ENCODE assay signal across 12 mouse cellular contexts in genomic region chr15:6861617-6862016, GRCm38 (mm10). TPM values are rescaled to one million over a fixed set of nuclear protein-coding genes. Genes with fewer than 3 reads are reported as not detected.
DNase-seq lines count a peak whose midpoint lies in the region; ATAC-seq and TF ChIP-seq lines count a peak whose summit lies in the region.
"Had no signal": no experiment of that assay in that cellular context is flagged by ENCODE, and none has a peak within 500 bp of the region (broad histone marks: within the 10 kb centered on the region; RNA-seq: fewer than 3 reads in every experiment).

No protein-coding gene starts in this region.

- no peaks in the 10 kb centered on the region for H3K36me3 ChIP-seq in kidney, adult 2 months (ENCODE audit: control insufficient read depth, insufficient read depth, low read length)
- no peaks in the 10 kb centered on the region for H3K36me3 ChIP-seq in heart, embryonic 13.5 days
- no peaks in the 10 kb centered on the region for H3K36me3 ChIP-seq in lung, embryonic 16.5 days (ENCODE audit: control insufficient read depth, insufficient read depth, low read length)
- H3K36me3 ChIP-seq in neural tube, embryonic 15.5 days = no peaks in the 10 kb centered on the region
- H3K36me3 ChIP-seq: hindbrain, embryonic 13.5 days; stomach, embryonic 15.5 days had no signal

- H3K27ac ChIP-seq in kidney, adult 2 months (ENCODE audit: insufficient read depth, low read depth, low read length) = no peak overlapping the region
- H3K27ac ChIP-seq in embryonic fibroblast, embryonic 13.5 days (ENCODE audit: insufficient read depth, low read length) = peak overlapping the region; percentile 74
- peak overlapping the region; percentile 94 for H3K27ac ChIP-seq in heart, embryonic 13.5 days (replicated peaks)
- peak overlapping the region; percentile 79 for H3K27ac ChIP-seq in lung, embryonic 16.5 days (ENCODE audit: low read length)
- no peak overlapping the region for H3K27ac ChIP-seq in neural tube, embryonic 15.5 days (replicated peaks)
- H3K27ac ChIP-seq: hindbrain, embryonic 13.5 days; liver, embryonic 14.5 days; stomach, embryonic 15.5 days had no signal

- no peak for TF ChIP-seq POLR2A in kidney, adult 2 months (IDR thresholded peaks at IDR 0.05; ENCODE audit: low read depth, low read length)
- no peak for TF ChIP-seq POLR2A in embryonic fibroblast, embryonic 13.5 days (IDR thresholded peaks at IDR 0.05; ENCODE audit: low read depth, low read length)

- H3K4me2 ChIP-seq in heart, embryonic 13.5 days = peak overlapping the region; percentile 61
- no peak overlapping the region for H3K4me2 ChIP-seq in lung, embryonic 16.5 days (ENCODE audit: low read depth, low read length)
- H3K4me2 ChIP-seq in neural tube, embryonic 15.5 days = no peak overlapping the region
- H3K4me2 ChIP-seq: hindbrain, embryonic 13.5 days; stomach, embryonic 15.5 days had no signal

- no peaks in the 10 kb centered on the region for H3K4me1 ChIP-seq in kidney, adult 2 months (ENCODE audit: control insufficient read depth, insufficient read depth, low read length)
- H3K4me1 ChIP-seq in embryonic fibroblast, embryonic 13.5 days (ENCODE audit: control insufficient read depth, insufficient read depth, low read length) = peaks cover 9% of the 10 kb centered on the region
- peaks cover 30% of the 10 kb centered on the region for H3K4me1 ChIP-seq in heart, embryonic 13.5 days
- H3K4me1 ChIP-seq in lung, embryonic 16.5 days (replicated peaks; ENCODE audit: control insufficient read depth, insufficient read depth, low read length) = no peaks in the 10 kb centered on the region; the same call in 1 of the 2 replicates
- H3K4me1 ChIP-seq in neural tube, embryonic 15.5 days = no peaks in the 10 kb centered on the region
- H3K4me1 ChIP-seq: hindbrain, embryonic 13.5 days; stomach, embryonic 15.5 days had no signal

- ATAC-seq in heart, embryonic 13.5 days (ENCODE audit: extremely low read depth, insufficient number of reproducible peaks, low FRiP score, low TSS enrichment) = peak; percentile 78
- ATAC-seq in lung, embryonic 16.5 days (ENCODE audit: low read depth) = peak; percentile 92
- no peak for ATAC-seq in neural tube, embryonic 15.5 days (ENCODE audit: low FRiP score)

- DNase-seq in kidney, adult 2 months = peak; percentile 36
- DNase-seq in kidney, adult 11 months = no peak
- no peak for DNase-seq in ovary, postnatal 14 days (ENCODE audit: low spot score)
- DNase-seq in right cerebral cortex, postnatal 25 days = no peak
- DNase-seq: cerebellum, adult 8-10 months had no signal

- H3K27me3 ChIP-seq in kidney, adult 2 months (replicated peaks; ENCODE audit: control insufficient read depth, insufficient read depth, low read length) = no peaks in the 10 kb centered on the region
- H3K27me3 ChIP-seq in heart, embryonic 13.5 days (replicated peaks) = no peaks in the 10 kb centered on the region
- no peaks in the 10 kb centered on the region for H3K27me3 ChIP-seq in lung, embryonic 16.5 days (ENCODE audit: control insufficient read depth, insufficient read depth, low read depth, low read length)
- no peaks in the 10 kb centered on the region for H3K27me3 ChIP-seq in neural tube, embryonic 15.5 days (replicated peaks)
- H3K27me3 ChIP-seq: hindbrain, embryonic 13.5 days; stomach, embryonic 15.5 days had no signal

- no peak overlapping the region for H3K4me3 ChIP-seq in kidney, adult 2 months (ENCODE audit: insufficient read depth, low read depth, low read length)
- no peak overlapping the region for H3K4me3 ChIP-seq in embryonic fibroblast, embryonic 13.5 days (ENCODE audit: insufficient read depth, low read length)
- H3K4me3 ChIP-seq in heart, embryonic 13.5 days = peak overlapping the region; percentile 37
- no peak overlapping the region for H3K4me3 ChIP-seq in lung, embryonic 16.5 days (ENCODE audit: low read length)
- H3K4me3 ChIP-seq in neural tube, embryonic 15.5 days (replicated peaks) = no peak overlapping the region
- H3K4me3 ChIP-seq: hindbrain, embryonic 13.5 days; stomach, embryonic 15.5 days had no signal

- no peak for TF ChIP-seq CTCF in kidney, adult 2 months (conservative IDR thresholded peaks at IDR 0.05; ENCODE audit: insufficient read depth, insufficient read length, low read depth, low read length)
- TF ChIP-seq CTCF in embryonic fibroblast, embryonic 13.5 days (IDR thresholded peaks at IDR 0.05; ENCODE audit: borderline replicate concordance, insufficient read depth, low read length) = no peak

- H3K9me3 ChIP-seq in heart, embryonic 13.5 days = no peaks in the 10 kb centered on the region
- H3K9me3 ChIP-seq in lung, embryonic 16.5 days (ENCODE audit: control insufficient read depth, low read length) = no peaks in the 10 kb centered on the region
- H3K9me3 ChIP-seq in neural tube, embryonic 15.5 days (replicated peaks) = no peaks in the 10 kb centered on the region
- H3K9me3 ChIP-seq: hindbrain, embryonic 13.5 days; stomach, embryonic 15.5 days had no signal

- H3K9ac ChIP-seq in heart, embryonic 13.5 days = peak overlapping the region; percentile 58
- no peak overlapping the region for H3K9ac ChIP-seq in lung, embryonic 16.5 days (ENCODE audit: low read length)
- H3K9ac ChIP-seq in neural tube, embryonic 15.5 days (replicated peaks) = no peak overlapping the region
- H3K9ac ChIP-seq: hindbrain, embryonic 13.5 days; liver, embryonic 14.5 days; stomach, embryonic 15.5 days had no signal

- 71% methylated on average over 7 of the region's 7 CpGs for WGBS in kidney, adult 2 months
- WGBS in heart, embryonic 13.5 days = 29% methylated on average over 7 of the region's 7 CpGs
- 51% methylated on average over 7 of the region's 7 CpGs for WGBS in lung, embryonic 16.5 days
- 90% methylated on average over 7 of the region's 7 CpGs for WGBS in neural tube, embryonic 15.5 days

RNA-seq across cellular contexts. Expression of gene Osmr, which starts 13.2 kb away (rescaled TPM):
- polyA plus RNA-seq in kidney, adult 2 months (2012; rRNA removed) = 5.5 and 6.2 TPM in 2 replicates
- polyA plus RNA-seq in embryonic fibroblast, embryonic 13.5 days (2011; ENCODE audit: insufficient read length, low read depth, missing spikeins) = 137 and 168 TPM in 2 replicates
- 2.2 and 2.4 TPM in 2 replicates for polyA plus RNA-seq in heart, embryonic 13.5 days (2015; fragmentation: Nextera tagmentation; extraction: Ambion mirVana)
- 2.7 and 3.7 TPM in 2 replicates for polyA plus RNA-seq in lung, embryonic 16.5 days (2015; fragmentation: Nextera tagmentation; extraction: Ambion mirVana)
- 1.8 and 2.5 TPM in 2 replicates for polyA plus RNA-seq in neural tube, embryonic 15.5 days (2015; fragmentation: Nextera tagmentation; extraction: Ambion mirVana)

Comparison
In these comparisons a context has a peak if more than half of its experiments do, and no peak if none do; other contexts are left out.
1. H3K27ac ChIP-seq: peak in embryonic fibroblast, embryonic 13.5 days (single experiment), heart, embryonic 13.5 days (single experiment) and lung, embryonic 16.5 days (single experiment); none in kidney, adult 2 months (single experiment) and neural tube, embryonic 15.5 days (single experiment).
2. RNA of gene Osmr, which starts 13.2 kb away (polyA plus RNA-seq): 137 to 168 TPM in embryonic fibroblast, embryonic 13.5 days; 5.5 to 6.2 TPM in kidney, adult 2 months, 2.7 to 3.7 TPM in lung, embryonic 16.5 days, 2.2 to 2.4 TPM in heart, embryonic 13.5 days and 1.8 to 2.5 TPM in neural tube, embryonic 15.5 days; every median in the first group is over 10 times any median in the second.